Mouse (Mus musculus) forebrain, embryonic 10.5 days (tissue): ENCODE results near the gene Tmem163. TPM values are rescaled to one million over a fixed set of nuclear protein-coding genes. Genes with fewer than 3 reads are reported as not detected.

Source experiments
- DNase-seq: peaks from one replicate; pipeline ENCODE4 v3.0.0-alpha.2; 2017; ENCODE audit warnings: low spot score; ENCODE audit errors: extremely low spot score
- H3K27ac ChIP-seq: fragments of 300-500 bp; sonication (generic); 2 replicates; pipeline ENCODE4 v1.5.1; 2016; ENCODE audit warnings: mild to moderate bottlenecking
- H3K27me3 ChIP-seq: fragments of 300-500 bp; sonication (generic); 2 replicates; pipeline ENCODE4 v1.6.1; 2016; ENCODE audit warnings: mild to moderate bottlenecking; ENCODE audit not compliant: poor library complexity, severe bottlenecking
- H3K36me3 ChIP-seq: fragments of 300-500 bp; sonication (generic); replicated peaks from 2 replicates; pipeline ENCODE4 v1.6.1; 2016; ENCODE audit warnings: mild to moderate bottlenecking, moderate library complexity
- H3K4me1 ChIP-seq: fragments of 300-500 bp; sonication (generic); 2 replicates; pipeline ENCODE4 v1.6.1; 2016
- H3K4me3 ChIP-seq: fragments of 300-500 bp; sonication (generic); 2 replicates; pipeline ENCODE4 v1.5.1; 2016; ENCODE audit warnings: mild to moderate bottlenecking, moderate library complexity
- H3K9me3 ChIP-seq: fragments of 300-500 bp; sonication (generic); 2 replicates; pipeline ENCODE4 v1.6.1; 2016; ENCODE audit warnings: mild to moderate bottlenecking, moderate library complexity
- WGBS: fragments of 180-500 bp; shearing (Covaris S2); methylation state at CpG from one replicate; pipeline ENCODE4 v1.1.7; 2016; 5-methylcytosine and 5-hydroxymethylcytosine counted together
- polyA plus RNA-seq: library from polyadenylated mRNA; unstranded; fragments of >200 nt; fragmentation: Nextera tagmentation; extraction: Ambion mirVana; gene quantifications from 2 replicates; pipeline ENCODE4 v1.2.1, GENCODE M21; 2016

Tmem163 gene
- polyA plus RNA-seq, 1 experiment from 2014 or later, result 9.9 TPM

- WGBS, result 85% methylated on average over 17 of the region's 17 CpGs
- Histone ChIP-seq H3K4me3 (no peak overlapping the region), H3K4me1 (peaks cover 4% of the 10 kb centered on the region; the same call in 1 of the 2 replicates), H3K27me3 (no peaks in the 10 kb centered on the region), H3K9me3 (no peaks in the 10 kb centered on the region), H3K36me3 (no peaks in the 10 kb centered on the region), H3K27ac (no peak overlapping the region)
- no peak for DNase-seq
These were observed 178.6 kb downstream of the Tmem163 start for GRCm38 (mm10) chr1:127500701-127501100.

DNA sequence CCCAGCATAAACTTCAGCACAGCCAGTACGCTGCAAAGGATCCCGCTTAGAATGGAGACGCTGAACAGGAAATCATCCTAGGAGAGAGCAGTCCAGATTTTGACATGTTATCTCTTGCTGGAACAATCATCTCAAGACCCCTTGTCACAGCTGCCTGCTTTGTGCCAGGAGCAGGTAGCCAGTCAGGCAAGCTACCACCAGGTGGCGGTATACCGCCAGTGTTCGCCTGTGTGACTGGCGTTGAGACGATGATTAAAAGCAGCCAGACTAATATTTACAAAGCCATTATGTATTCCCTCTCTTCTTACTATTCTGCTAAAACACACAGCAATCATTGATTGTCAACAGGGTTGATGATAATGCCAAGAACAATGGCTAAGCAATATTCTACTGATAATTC lies 179.1 kb downstream of the Tmem163 start:
- H3K9me3 ChIP-seq, result no peaks in the 10 kb centered on the region
- H3K4me1 ChIP-seq, result peaks cover 4% of the 10 kb centered on the region; the same call in 1 of the 2 replicates
- peak; percentile 86 for DNase-seq
- no peak overlapping the region for H3K27ac ChIP-seq
- WGBS, result 9% methylated on average over 8 of the region's 8 CpGs
- H3K4me3 ChIP-seq, result no peak overlapping the region
- no peaks in the 10 kb centered on the region for H3K36me3 ChIP-seq
- H3K27me3 ChIP-seq, result no peaks in the 10 kb centered on the region

DNA sequence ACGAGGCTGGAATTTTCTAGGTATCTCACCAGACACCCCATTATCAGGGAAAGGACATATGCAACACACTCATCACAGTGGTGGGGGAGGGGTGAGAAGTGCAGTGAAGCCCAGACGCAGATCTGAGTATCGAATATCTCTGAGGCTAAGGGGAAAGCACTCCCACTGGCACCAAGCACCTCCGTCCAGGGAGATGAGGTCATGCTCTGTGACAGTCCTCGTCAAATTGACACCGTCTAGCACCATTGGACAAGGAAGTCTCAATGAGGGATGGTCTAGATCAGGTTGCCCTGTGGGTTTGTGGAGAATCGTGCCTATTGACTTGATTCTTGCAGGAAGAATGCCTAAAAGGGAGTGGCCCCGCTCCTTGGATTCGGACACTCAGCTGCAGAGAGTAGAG lies 180.6 kb downstream of the Tmem163 start:
- no peaks in the 10 kb centered on the region for H3K9me3 ChIP-seq
- H3K36me3 ChIP-seq, result no peaks in the 10 kb centered on the region
- 75% methylated on average over 9 of the region's 9 CpGs for WGBS
- H3K27ac ChIP-seq, result no peak overlapping the region
- peaks cover 4% of the 10 kb centered on the region; the same call in 1 of the 2 replicates for H3K4me1 ChIP-seq
- H3K27me3 ChIP-seq, result no peaks in the 10 kb centered on the region
- DNase-seq, result no peak
- no peak overlapping the region for H3K4me3 ChIP-seq

DNA sequence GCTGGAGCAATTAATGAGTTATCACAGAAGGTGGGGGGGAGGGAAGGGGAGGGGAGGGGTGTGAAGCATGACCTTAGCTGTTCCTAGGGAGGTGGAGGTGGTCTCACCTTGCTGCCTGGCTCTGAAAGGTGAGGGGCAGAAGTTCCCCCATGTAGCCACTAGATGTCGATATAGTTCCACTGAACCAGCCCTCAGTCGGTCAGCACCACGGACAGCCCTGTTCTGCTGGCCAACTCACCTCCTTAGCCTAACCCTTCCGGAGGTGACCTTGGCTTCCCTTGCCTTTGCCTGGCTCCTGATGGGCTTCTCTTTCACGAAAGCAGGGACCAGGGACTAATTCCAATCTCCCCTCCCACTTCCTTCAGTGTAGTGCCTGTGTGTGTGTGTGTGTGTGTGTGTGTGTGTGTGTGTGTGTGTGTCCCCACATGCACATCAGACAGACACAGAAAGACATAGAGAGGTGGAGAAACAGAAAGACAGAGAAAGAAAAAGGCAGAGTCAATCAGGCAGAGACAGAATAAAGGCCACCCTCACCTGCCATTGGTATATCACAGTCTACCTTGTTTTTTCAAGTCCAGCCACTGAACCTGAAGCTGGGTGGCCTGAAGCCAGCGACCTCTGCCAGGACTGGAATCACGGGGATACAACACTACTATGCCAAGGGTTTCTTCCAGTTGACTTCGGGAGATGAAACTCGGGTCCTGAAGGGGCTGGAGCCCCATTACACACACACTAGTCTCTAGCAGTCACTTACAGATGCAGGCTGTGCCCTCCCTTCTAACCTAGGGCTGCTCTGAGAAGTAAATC lies 182.4 kb downstream of the Tmem163 start:
- Histone ChIP-seq H3K27ac (no peak overlapping the region), H3K4me3 (no peak overlapping the region), H3K36me3 (no peaks in the 10 kb centered on the region), H3K4me1 (peaks cover 4% of the 10 kb centered on the region; the same call in 1 of the 2 replicates), H3K9me3 (no peaks in the 10 kb centered on the region), H3K27me3 (no peaks in the 10 kb centered on the region)
- DNase-seq, result peak; percentile 63
- WGBS, result 37% methylated on average over 9 of the region's 9 CpGs

DNA sequence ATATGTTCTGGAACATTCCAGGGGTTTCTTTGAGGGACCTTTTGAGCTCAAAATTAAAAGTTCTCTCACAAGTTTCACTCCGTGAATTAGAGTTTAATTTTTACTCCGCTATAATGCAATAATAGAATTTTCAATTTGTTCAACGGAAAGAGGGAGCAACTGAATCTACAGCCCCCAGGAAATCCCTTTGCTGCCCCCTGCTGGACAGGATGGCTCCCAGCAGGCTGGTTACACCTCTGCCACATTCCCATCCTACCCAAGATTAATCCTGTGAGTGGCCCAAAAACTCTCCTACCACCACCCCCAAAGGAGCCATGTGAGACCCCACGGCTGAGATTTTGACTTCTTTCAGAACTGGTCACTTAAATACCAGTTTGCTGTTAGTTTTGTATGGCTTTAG lies 192.2 kb downstream of the Tmem163 start:
- WGBS, result 82% methylated on average over 4 of the region's 4 CpGs
- no peaks in the 10 kb centered on the region for H3K27me3 ChIP-seq
- H3K27ac ChIP-seq, result no peak overlapping the region
- peaks cover 3% of the 10 kb centered on the region; the same call in 1 of the 2 replicates for H3K4me1 ChIP-seq
- H3K9me3 ChIP-seq, result no peaks in the 10 kb centered on the region
- H3K36me3 ChIP-seq, result peaks cover 16% of the 10 kb centered on the region
- no peak overlapping the region for H3K4me3 ChIP-seq
- no peak for DNase-seq

DNA sequence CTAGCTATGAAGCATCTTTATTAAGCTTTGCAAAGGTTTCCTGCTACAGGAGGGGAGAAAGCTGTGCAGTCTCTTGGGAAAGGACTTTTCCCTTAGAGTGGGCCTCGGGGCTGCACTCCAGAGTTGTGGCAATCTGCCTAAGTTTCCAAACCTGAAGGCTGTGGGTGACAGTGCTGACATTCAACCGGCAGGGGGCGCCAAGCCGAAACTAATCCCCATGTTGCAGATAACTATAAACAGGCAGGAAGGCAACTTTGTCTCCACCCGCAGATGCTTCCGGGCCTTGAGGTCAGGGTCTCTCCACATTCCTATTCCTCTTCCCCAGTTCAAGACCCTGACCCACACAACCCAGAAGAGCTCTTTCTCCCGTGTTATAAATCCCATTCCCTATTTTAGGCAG lies 194.5 kb downstream of the Tmem163 start:
- Histone ChIP-seq H3K27ac (no peak overlapping the region), H3K36me3 (peaks cover 22% of the 10 kb centered on the region), H3K4me1 (peaks cover 3% of the 10 kb centered on the region; the same call in 1 of the 2 replicates), H3K4me3 (no peak overlapping the region), H3K9me3 (no peaks in the 10 kb centered on the region), H3K27me3 (no peaks in the 10 kb centered on the region)
- peak; percentile 54 for DNase-seq
- WGBS, result 60% methylated on average over 7 of the region's 7 CpGs

DNA sequence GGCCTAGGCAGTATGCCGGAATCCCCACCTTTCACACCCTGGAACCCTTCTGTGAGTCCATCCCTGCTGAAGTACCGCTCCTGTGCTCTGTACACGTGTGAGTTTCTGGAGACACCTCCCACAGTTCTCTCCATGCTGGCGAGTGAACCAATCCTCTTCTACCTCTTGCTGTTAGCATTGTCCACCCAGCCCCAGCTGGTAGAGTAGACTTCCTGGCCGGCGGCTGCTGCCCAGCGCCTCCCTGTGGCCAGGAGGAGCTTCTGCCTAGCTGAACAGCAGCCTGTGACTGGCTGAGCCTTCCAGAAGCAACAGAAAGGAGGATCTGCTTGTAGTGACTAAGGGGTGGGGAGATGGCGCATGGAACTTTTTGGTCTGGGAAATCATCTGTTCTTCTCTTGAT lies 195.2 kb downstream of the Tmem163 start:
- WGBS, result 93% methylated on average over 8 of the region's 8 CpGs
- no peak for DNase-seq
- peaks cover 3% of the 10 kb centered on the region; the same call in 1 of the 2 replicates for H3K4me1 ChIP-seq

DNA sequence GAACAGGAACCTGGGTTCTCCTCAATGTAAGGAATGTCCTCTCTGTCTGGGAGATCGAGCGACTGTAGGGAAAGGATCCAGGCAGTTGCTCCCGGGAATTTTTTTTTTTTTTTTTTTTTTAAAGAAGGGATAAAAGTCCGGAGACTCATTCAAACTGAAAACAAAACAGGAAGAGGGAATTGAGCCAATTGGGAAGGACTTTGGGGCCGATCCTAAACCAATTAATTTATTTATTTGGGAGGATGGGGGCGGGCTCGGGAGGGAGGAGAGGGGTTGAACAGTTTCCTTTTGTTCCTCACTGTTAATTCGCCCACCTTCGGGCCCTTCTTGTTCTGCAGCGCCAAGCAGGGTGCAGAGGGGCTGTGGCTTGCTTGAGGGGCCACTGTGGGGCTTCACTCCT lies 196.4 kb downstream of the Tmem163 start:
- WGBS, result 73% methylated on average over 10 of the region's 10 CpGs
- H3K4me1 ChIP-seq, result peaks cover 3% of the 10 kb centered on the region; the same call in 1 of the 2 replicates
- no peak overlapping the region for H3K4me3 ChIP-seq
- H3K36me3 ChIP-seq, result peaks cover 24% of the 10 kb centered on the region
- no peaks in the 10 kb centered on the region for H3K27me3 ChIP-seq
- no peaks in the 10 kb centered on the region for H3K9me3 ChIP-seq
- no peak for DNase-seq
- H3K27ac ChIP-seq, result no peak overlapping the region

More for the DNA sequence above, 195.2 kb downstream of the Tmem163 start:
- H3K27me3 ChIP-seq, result no peaks in the 10 kb centered on the region
- no peak overlapping the region for H3K4me3 ChIP-seq
- H3K36me3 ChIP-seq, result peaks cover 22% of the 10 kb centered on the region
- H3K9me3 ChIP-seq, result no peaks in the 10 kb centered on the region
- H3K27ac ChIP-seq, result no peak overlapping the region

GRCm38 (mm10) chr1:127475756-127476155 lies 203.6 kb downstream of the Tmem163 start:
- no peaks in the 10 kb centered on the region for H3K9me3 ChIP-seq
- no peaks in the 10 kb centered on the region for H3K27me3 ChIP-seq
- H3K36me3 ChIP-seq, result peaks cover 37% of the 10 kb centered on the region
- no peaks in the 10 kb centered on the region for H3K4me1 ChIP-seq
- no peak overlapping the region for H3K27ac ChIP-seq
- DNase-seq, result no peak
- 92% methylated on average over 5 of the region's 5 CpGs for WGBS
- H3K4me3 ChIP-seq, result no peak overlapping the region

DNA sequence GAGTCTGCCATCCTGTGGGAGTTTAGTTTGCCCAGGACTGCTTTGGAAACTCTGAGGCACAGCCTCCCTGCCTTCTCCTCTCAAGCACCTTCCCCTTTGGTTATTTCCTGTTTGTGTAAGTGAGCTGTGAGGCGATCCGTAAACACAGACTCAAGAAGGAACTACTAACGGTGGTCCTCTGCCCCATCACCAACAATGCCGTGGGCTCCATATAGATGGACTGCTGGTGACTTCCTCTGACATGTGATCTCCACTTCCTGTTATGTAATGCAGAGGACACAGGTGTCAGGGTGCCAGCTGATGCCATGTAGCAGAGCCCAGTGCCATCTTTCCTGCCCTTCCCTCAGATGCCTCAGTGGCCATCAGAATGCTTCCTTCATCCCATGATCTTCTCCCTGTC lies 209.2 kb downstream of the Tmem163 start:
- Histone ChIP-seq H3K4me1 (no peaks in the 10 kb centered on the region), H3K4me3 (no peak overlapping the region), H3K36me3 (peaks cover 25% of the 10 kb centered on the region), H3K27me3 (no peaks in the 10 kb centered on the region), H3K9me3 (no peaks in the 10 kb centered on the region), H3K27ac (no peak overlapping the region)
- 85% methylated on average over 4 of the region's 4 CpGs for WGBS
- DNase-seq, result no peak

DNA sequence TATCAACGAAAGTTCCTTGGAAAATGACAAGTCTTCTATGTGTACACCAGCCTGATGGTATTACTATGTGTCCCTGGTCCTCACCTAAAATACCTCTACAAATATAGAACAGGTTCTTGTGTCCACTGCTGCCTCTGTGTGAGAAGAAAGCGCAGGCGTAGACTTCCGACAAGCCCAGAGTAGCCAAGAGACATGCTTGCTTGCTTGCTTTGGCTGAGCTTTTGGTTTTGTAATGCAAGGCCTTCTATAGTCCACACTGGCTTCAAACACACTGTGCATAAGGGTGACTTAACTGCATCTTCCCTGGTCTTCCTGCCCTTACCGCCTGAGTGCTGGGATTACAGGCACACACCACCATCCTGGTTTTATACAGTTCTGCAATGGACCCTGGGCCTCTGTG lies 212.1 kb downstream of the Tmem163 start:
- Histone ChIP-seq H3K36me3 (peaks cover 24% of the 10 kb centered on the region), H3K4me1 (no peaks in the 10 kb centered on the region), H3K27ac (no peak overlapping the region), H3K9me3 (no peaks in the 10 kb centered on the region), H3K27me3 (no peaks in the 10 kb centered on the region), H3K4me3 (no peak overlapping the region)
- WGBS, result 96% methylated on average over 5 of the region's 5 CpGs
- no peak for DNase-seq

DNA sequence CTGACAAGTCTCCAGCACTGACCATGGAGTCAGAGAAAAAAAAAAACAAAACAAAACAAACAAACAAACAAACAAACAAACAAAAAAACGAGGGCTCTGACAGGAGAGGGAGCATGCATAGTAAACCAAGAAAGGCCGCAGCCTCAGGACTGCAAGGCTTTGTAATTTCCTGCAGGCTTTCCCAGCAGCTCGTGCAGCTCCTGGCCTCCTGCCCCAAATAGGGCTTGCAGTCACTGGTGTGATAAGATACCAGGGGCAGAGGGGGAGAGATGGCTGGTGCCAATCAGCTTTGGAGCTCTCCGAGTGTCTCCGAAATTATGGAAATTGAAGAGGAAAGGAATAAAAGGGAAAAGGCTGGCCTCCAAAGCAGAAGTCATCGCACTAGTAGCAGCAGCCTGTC lies 214.1 kb downstream of the Tmem163 start:
- DNase-seq, result no peak
- Histone ChIP-seq H3K27me3 (no peaks in the 10 kb centered on the region), H3K27ac (no peak overlapping the region), H3K36me3 (peaks cover 12% of the 10 kb centered on the region), H3K4me3 (no peak overlapping the region), H3K9me3 (no peaks in the 10 kb centered on the region), H3K4me1 (no peaks in the 10 kb centered on the region)
- WGBS, result 75% methylated on average over 6 of the region's 6 CpGs

GRCm38 (mm10) chr1:127464041-127464440 lies 215.3 kb downstream of the Tmem163 start:
- Histone ChIP-seq H3K36me3 (peaks cover 16% of the 10 kb centered on the region), H3K4me3 (no peak overlapping the region), H3K4me1 (peaks cover 7% of the 10 kb centered on the region), H3K9me3 (no peaks in the 10 kb centered on the region), H3K27me3 (no peaks in the 10 kb centered on the region), H3K27ac (no peak overlapping the region)
- 91% methylated on average over 6 of the region's 6 CpGs for WGBS
- DNase-seq, result no peak
